Mouse (Mus musculus): Measurements from ENCODE around the gene Aatf. TPM values are rescaled to one million over a fixed set of nuclear protein-coding genes. Genes with fewer than 3 reads are reported as not detected.
A peak's percentile ranks its signal among the peaks of the same experiment; 100 is the strongest.

Gene Aatf
- polyA plus RNA-seq, 1 experiment: 4.7 TPM

- WGBS: 95% methylated on average over 4 of the region's 4 CpGs
- TF ChIP-seq POLR2A (IDR thresholded peaks at IDR 0.05; ENCODE audit: low read depth, low read length) (no peak), CTCF (IDR thresholded peaks at IDR 0.05; ENCODE audit: extremely low read depth, insufficient read length, insufficient replicate concordance, low read depth, low read length) (no peak)
These were observed 37.3 kb downstream of the Aatf start for GRCm38 (mm10) chr11:84475991-84476390.

GRCm38 (mm10) chr11:84473093-84473667 is 40.1 kb downstream of the Aatf start:
- Histone ChIP-seq H3K36me3 (ENCODE audit: control insufficient read depth, insufficient read depth, low read length) (peaks cover 20% of the 10 kb centered on the region), H3K4me3 (ENCODE audit: low read depth, low read length) (no peak overlapping the region), H3K27me3 (ENCODE audit: control insufficient read depth, insufficient read depth, low read length) (no peaks in the 10 kb centered on the region), H3K27ac (ENCODE audit: insufficient read depth, low read depth, low read length) (no peak overlapping the region), H3K4me1 (ENCODE audit: control insufficient read depth, insufficient read depth, insufficient read length, low read length) (peaks cover 4% of the 10 kb centered on the region; the same call in 1 of the 2 replicates)
- no peak for TF ChIP-seq POLR2A (IDR thresholded peaks at IDR 0.05; ENCODE audit: low read depth, low read length)
- WGBS: 36% methylated on average over 4 of the region's 4 CpGs

More at GRCm38 (mm10) chr11:84475991-84476390, 37.3 kb downstream of the Aatf start:
- H3K4me1 ChIP-seq (ENCODE audit: control insufficient read depth, insufficient read depth, insufficient read length, low read length): peaks cover 4% of the 10 kb centered on the region; the same call in 1 of the 2 replicates
- H3K27me3 ChIP-seq (ENCODE audit: control insufficient read depth, insufficient read depth, low read length): no peaks in the 10 kb centered on the region
- H3K4me3 ChIP-seq (ENCODE audit: low read depth, low read length): no peak overlapping the region
- H3K36me3 ChIP-seq (ENCODE audit: control insufficient read depth, insufficient read depth, low read length): peaks cover 6% of the 10 kb centered on the region
- no peak overlapping the region for H3K27ac ChIP-seq (ENCODE audit: insufficient read depth, low read depth, low read length)

GRCm38 (mm10) chr11:84464571-84464970 is 48.8 kb downstream of the Aatf start:
- no peak overlapping the region for H3K4me3 ChIP-seq (ENCODE audit: low read depth, low read length)
- WGBS: 71% methylated on average over 5 of the region's 5 CpGs
- TF ChIP-seq CTCF (IDR thresholded peaks at IDR 0.05; ENCODE audit: extremely low read depth, insufficient read length, insufficient replicate concordance, low read depth, low read length): no peak
- TF ChIP-seq POLR2A (IDR thresholded peaks at IDR 0.05; ENCODE audit: low read depth, low read length): no peak

GRCm38 (mm10) chr11:84453901-84454300 is 59.4 kb downstream of the Aatf start:
- no peaks in the 10 kb centered on the region for H3K27me3 ChIP-seq (ENCODE audit: control insufficient read depth, insufficient read depth, low read length)
- no peak for TF ChIP-seq POLR2A (IDR thresholded peaks at IDR 0.05; ENCODE audit: low read depth, low read length)
- H3K4me1 ChIP-seq (ENCODE audit: control insufficient read depth, insufficient read depth, insufficient read length, low read length): no peaks in the 10 kb centered on the region
- no peak overlapping the region for H3K4me3 ChIP-seq (ENCODE audit: low read depth, low read length)
- H3K36me3 ChIP-seq (ENCODE audit: control insufficient read depth, insufficient read depth, low read length): 0 out of 2 replicates have a peak, but pooled peaks cover 3% of the 10 kb centered on the region
- no peak overlapping the region for H3K27ac ChIP-seq (ENCODE audit: insufficient read depth, low read depth, low read length)
- 93% methylated on average over 7 of the region's 7 CpGs for WGBS

More at GRCm38 (mm10) chr11:84464571-84464970, 48.8 kb downstream of the Aatf start:
- H3K27ac ChIP-seq (ENCODE audit: insufficient read depth, low read depth, low read length): no peak overlapping the region
- no peaks in the 10 kb centered on the region for H3K4me1 ChIP-seq (ENCODE audit: control insufficient read depth, insufficient read depth, insufficient read length, low read length)
- H3K36me3 ChIP-seq (ENCODE audit: control insufficient read depth, insufficient read depth, low read length): peaks cover 21% of the 10 kb centered on the region
- no peaks in the 10 kb centered on the region for H3K27me3 ChIP-seq (ENCODE audit: control insufficient read depth, insufficient read depth, low read length)

- no peaks in the 10 kb centered on the region for H3K27me3 ChIP-seq (ENCODE audit: control insufficient read depth, insufficient read depth, low read length)
- peaks cover 7% of the 10 kb centered on the region for H3K4me1 ChIP-seq (ENCODE audit: control insufficient read depth, insufficient read depth, insufficient read length, low read length)
- TF ChIP-seq POLR2A (IDR thresholded peaks at IDR 0.05; ENCODE audit: low read depth, low read length): no peak
- TF ChIP-seq CTCF (IDR thresholded peaks at IDR 0.05; ENCODE audit: extremely low read depth, insufficient read length, insufficient replicate concordance, low read depth, low read length): no peak
- WGBS: 28% methylated on average over 4 of the region's 4 CpGs
- H3K36me3 ChIP-seq (ENCODE audit: control insufficient read depth, insufficient read depth, low read length): peaks cover 6% of the 10 kb centered on the region
- no peak overlapping the region for H3K4me3 ChIP-seq (ENCODE audit: low read depth, low read length)
- peak overlapping the region; percentile 85 for H3K27ac ChIP-seq (ENCODE audit: insufficient read depth, low read depth, low read length)
These were observed 70.6 kb downstream of the Aatf start for GRCm38 (mm10) chr11:84442554-84443331.

GRCm38 (mm10) chr11:84440402-84440801 is 72.9 kb downstream of the Aatf start:
- H3K4me3 ChIP-seq (ENCODE audit: low read depth, low read length): no peak overlapping the region
- H3K27ac ChIP-seq (ENCODE audit: insufficient read depth, low read depth, low read length): no peak overlapping the region
- peaks cover 8% of the 10 kb centered on the region for H3K36me3 ChIP-seq (ENCODE audit: control insufficient read depth, insufficient read depth, low read length)
- no peaks in the 10 kb centered on the region for H3K27me3 ChIP-seq (ENCODE audit: control insufficient read depth, insufficient read depth, low read length)
- WGBS: 89% methylated on average over 3 of the region's 3 CpGs
- peaks cover 9% of the 10 kb centered on the region for H3K4me1 ChIP-seq (ENCODE audit: control insufficient read depth, insufficient read depth, insufficient read length, low read length)
- TF ChIP-seq POLR2A (IDR thresholded peaks at IDR 0.05; ENCODE audit: low read depth, low read length) (no peak), CTCF (IDR thresholded peaks at IDR 0.05; ENCODE audit: extremely low read depth, insufficient read length, insufficient replicate concordance, low read depth, low read length) (no peak)

GRCm38 (mm10) chr11:84434879-84435278 is 78.4 kb downstream of the Aatf start:
- Histone ChIP-seq H3K36me3 (ENCODE audit: control insufficient read depth, insufficient read depth, low read length) (peaks cover 7% of the 10 kb centered on the region; the same call in 1 of the 2 replicates), H3K27ac (ENCODE audit: insufficient read depth, low read depth, low read length) (no peak overlapping the region), H3K27me3 (ENCODE audit: control insufficient read depth, insufficient read depth, low read length) (no peaks in the 10 kb centered on the region), H3K4me1 (ENCODE audit: control insufficient read depth, insufficient read depth, insufficient read length, low read length) (0 out of 2 replicates have a peak, but pooled peaks cover 2% of the 10 kb centered on the region), H3K4me3 (ENCODE audit: low read depth, low read length) (no peak overlapping the region)
- TF ChIP-seq CTCF (IDR thresholded peaks at IDR 0.05; ENCODE audit: extremely low read depth, insufficient read length, insufficient replicate concordance, low read depth, low read length) (no peak), POLR2A (IDR thresholded peaks at IDR 0.05; ENCODE audit: low read depth, low read length) (no peak)
- 84% methylated on average over 6 of the region's 6 CpGs for WGBS
